Mouse (Mus musculus) testis, postnatal 10 days (tissue): ENCODE measurements around the gene Poc1b.
A peak's percentile ranks its signal among the peaks of the same experiment; 100 is the strongest.

Experiments used
- DNase-seq: peaks from one replicate; pipeline ENCODE4 v3.0.0; 2021; ENCODE audit warnings: low spot score

Poc1b gene

GRCm38 (mm10) chr10:99115471-99116236 is 8.8 kb downstream of the Poc1b start:
- no peak for DNase-seq

- no peak for DNase-seq
These were observed 9.4 kb downstream of the Poc1b start for GRCm38 (mm10) chr10:99116237-99116632.

- no peak for DNase-seq
These were observed 10.1 kb downstream of the Poc1b start for GRCm38 (mm10) chr10:99116650-99117615.

GRCm38 (mm10) chr10:99117876-99118275 is 11.0 kb downstream of the Poc1b start:
- no peak for DNase-seq

- no peak for DNase-seq
These were observed 11.9 kb downstream of the Poc1b start for GRCm38 (mm10) chr10:99118697-99119096.

- DNase-seq: no peak
These were observed 12.6 kb downstream of the Poc1b start for GRCm38 (mm10) chr10:99119471-99119870.

- DNase-seq: no peak
These were observed 19.4 kb downstream of the Poc1b start, which contains the start of gene Phxr2 for GRCm38 (mm10) chr10:99126225-99126624. Gene Phxr2 (minus strand): TSS chr10:99126325.

GRCm38 (mm10) chr10:99126954-99127353 is 20.1 kb downstream of the Poc1b start:
- no peak for DNase-seq

- DNase-seq: no peak
These were observed 20.9 kb downstream of the Poc1b start for GRCm38 (mm10) chr10:99127691-99128261.

GRCm38 (mm10) chr10:99130611-99131010 is 23.8 kb downstream of the Poc1b start:
- DNase-seq: no peak

GRCm38 (mm10) chr10:99131298-99131697 is 24.5 kb downstream of the Poc1b start:
- no peak for DNase-seq

GRCm38 (mm10) chr10:99132189-99132588 is 25.4 kb downstream of the Poc1b start:
- no peak for DNase-seq

GRCm38 (mm10) chr10:99132595-99133272 is 25.9 kb downstream of the Poc1b start:
- DNase-seq: no peak

GRCm38 (mm10) chr10:99133321-99133875 is 26.6 kb downstream of the Poc1b start:
- DNase-seq: no peak

- DNase-seq: peak; percentile 62
These were observed 29.5 kb downstream of the Poc1b start for GRCm38 (mm10) chr10:99136337-99136736.

- no peak for DNase-seq
These were observed 38.8 kb downstream of the Poc1b start for GRCm38 (mm10) chr10:99145611-99146010.

GRCm38 (mm10) chr10:99146596-99146995 is 39.8 kb downstream of the Poc1b start:
- no peak for DNase-seq

- no peak for DNase-seq
These were observed 43.2 kb downstream of the Poc1b start for GRCm38 (mm10) chr10:99150016-99150415.

- no peak for DNase-seq
These were observed 44.7 kb downstream of the Poc1b start for GRCm38 (mm10) chr10:99151580-99151979.

GRCm38 (mm10) chr10:99152063-99152462 is 45.2 kb downstream of the Poc1b start:
- DNase-seq: peak; percentile 57

GRCm38 (mm10) chr10:99154635-99155034 is 47.8 kb downstream of the Poc1b start:
- no peak for DNase-seq

- DNase-seq: no peak
These were observed 50.0 kb downstream of the Poc1b start for GRCm38 (mm10) chr10:99156808-99157207.
